Mouse (Mus musculus) CD8-positive naive resting alpha-beta T cell, adult 2 months (primary cell): ENCODE results near the gene Fmo1.

Source experiments
- DNase-seq, 2 experiments: peaks; one replicate each; pipeline ENCODE4 v3.0.0; 2022; ENCODE audit warnings: low read depth in 2 of 2, low spot score in 2 of 2

Fmo1 gene

GRCm38 (mm10) chr1:162866280-162866681 lies at the start of gene Fmo1:
Gene Fmo1 (minus strand): TSS chr1:162866610.
- no peak for DNase-seq

GRCm38 (mm10) chr1:162914932-162915556 lies 48.6 kb upstream of the Fmo1 start:
- no peak for DNase-seq

GRCm38 (mm10) chr1:162912085-162912484 lies 45.7 kb upstream of the Fmo1 start:
- DNase-seq = no peak

GRCm38 (mm10) chr1:162901879-162902278 lies 35.5 kb upstream of the Fmo1 start:
- no peak for DNase-seq

GRCm38 (mm10) chr1:162897838-162898811 lies 31.7 kb upstream of the Fmo1 start, which contains the start of gene Fmo2:
Gene Fmo2 (minus strand): TSS chr1:162898726.
- no peak for DNase-seq

GRCm38 (mm10) chr1:162895900-162896299 lies 29.5 kb upstream of the Fmo1 start:
- peak in 1 of 2 experiments; percentile 34 for DNase-seq

GRCm38 (mm10) chr1:162893014-162893413 lies 26.6 kb upstream of the Fmo1 start:
- no peak for DNase-seq

GRCm38 (mm10) chr1:162891980-162892451 lies 25.6 kb upstream of the Fmo1 start:
- no peak for DNase-seq

- DNase-seq = no peak
Measured at GRCm38 (mm10) chr1:162888646-162889045, 22.2 kb upstream of the Fmo1 start.

GRCm38 (mm10) chr1:162887644-162888043 lies 21.2 kb upstream of the Fmo1 start:
- DNase-seq = no peak

- DNase-seq = no peak
Measured at GRCm38 (mm10) chr1:162886138-162886816, 19.9 kb upstream of the Fmo1 start.

- DNase-seq = no peak
Measured at GRCm38 (mm10) chr1:162882681-162883080, 16.3 kb upstream of the Fmo1 start.

- peak; percentile 9 to 15 for DNase-seq
Measured at GRCm38 (mm10) chr1:162879595-162880369, 13.4 kb upstream of the Fmo1 start.

- no peak for DNase-seq
Measured at GRCm38 (mm10) chr1:162875091-162875490, 8.7 kb upstream of the Fmo1 start.

GRCm38 (mm10) chr1:162871701-162872311 lies 5.4 kb upstream of the Fmo1 start:
- no peak for DNase-seq

GRCm38 (mm10) chr1:162870978-162871377 lies 4.6 kb upstream of the Fmo1 start:
- no peak for DNase-seq

- no peak for DNase-seq
Measured at GRCm38 (mm10) chr1:162867396-162867795, 986 bp upstream of the Fmo1 start.

GRCm38 (mm10) chr1:162865493-162865830 lies 948 bp downstream of the Fmo1 start:
- no peak for DNase-seq

GRCm38 (mm10) chr1:162864816-162865492 lies 1.5 kb downstream of the Fmo1 start:
- no peak for DNase-seq

- DNase-seq = no peak
Measured at GRCm38 (mm10) chr1:162864279-162864678, 2.1 kb downstream of the Fmo1 start.
